Mouse (Mus musculus): ENCODE measurements around the gene Rasgef1b. TPM values are rescaled to one million over a fixed set of nuclear protein-coding genes. Genes with fewer than 3 reads are reported as not detected.

The Rasgef1b gene
- polyA plus RNA-seq, 2 experiments = 4.3 to 9.2 TPM

DNA sequence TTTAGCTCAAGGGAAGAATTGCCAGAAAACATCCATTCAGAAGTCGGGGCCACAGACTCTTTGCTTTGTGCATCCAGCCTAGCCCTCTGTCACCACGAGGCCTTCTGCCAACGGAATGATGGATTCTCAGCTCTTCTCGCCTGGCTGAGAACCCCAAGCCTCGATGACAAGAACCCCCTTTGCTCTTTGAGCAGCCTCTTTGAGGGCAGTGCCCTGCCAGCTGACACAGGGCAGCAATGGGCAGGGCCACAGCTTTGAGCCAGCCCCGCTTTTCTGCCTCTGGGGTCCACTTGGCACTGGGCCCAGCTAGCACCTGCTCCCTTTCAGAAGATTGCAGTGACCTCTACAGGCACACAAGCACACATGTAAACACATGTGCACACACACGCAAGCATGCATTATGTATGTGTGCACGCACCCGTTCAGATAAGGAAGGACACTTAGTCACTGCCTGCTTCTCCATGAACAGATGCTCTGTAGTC, 224.5 kb downstream of the Rasgef1b start:
- WGBS = 74% methylated on average over 9 of the region's 9 CpGs
- Histone ChIP-seq H3K4me2 (replicated peaks; ENCODE audit: low read depth, low read length, severe bottlenecking) (no peak overlapping the region), H3K9ac (ENCODE audit: low read depth, low read length, severe bottlenecking) (no peak overlapping the region), H3K36me3 (ENCODE audit: control insufficient read depth, insufficient read depth, low read length) (no peaks in the 10 kb centered on the region), H3K27me3 (ENCODE audit: control insufficient read depth, insufficient read depth, low read length) (no peaks in the 10 kb centered on the region), H3K4me1 (ENCODE audit: control insufficient read depth, insufficient read depth, low read length) (no peaks in the 10 kb centered on the region), H3K9me3 (ENCODE audit: control insufficient read depth, low read length) (no peaks in the 10 kb centered on the region), H3K27ac (replicated peaks; ENCODE audit: low read depth, low read length) (no peak overlapping the region), H3K4me3 (replicated peaks; ENCODE audit: low read length) (no peak overlapping the region)
- TF ChIP-seq POLR2A (IDR thresholded peaks at IDR 0.05; ENCODE audit: borderline replicate concordance, extremely low read depth, insufficient read depth, insufficient read length) = no peak
- DNase-seq (ENCODE audit: low spot score) (no peak), ATAC-seq (ENCODE audit: low FRiP score, low read depth) (peak; percentile 15; the same call in 1 of the 2 replicates)

DNA sequence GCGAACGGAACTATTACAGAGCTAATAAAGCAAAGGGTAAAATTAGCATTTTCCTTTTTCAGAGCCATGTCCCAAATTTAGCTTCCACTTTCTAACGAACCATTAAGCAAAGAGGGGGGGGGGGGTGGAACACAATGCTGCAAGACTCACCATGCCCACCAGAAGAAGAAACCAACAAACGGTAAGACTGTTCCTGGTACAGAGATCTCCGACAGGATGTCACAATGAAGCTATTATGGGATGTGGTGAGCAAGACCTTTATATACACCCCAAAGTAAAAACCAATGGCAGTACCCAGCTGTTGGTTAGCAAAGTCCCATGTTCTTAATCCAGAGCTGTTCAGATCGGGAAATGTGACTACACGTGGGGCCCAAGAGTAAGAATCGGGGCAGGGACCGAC, 226.2 kb downstream of the Rasgef1b start:
- TF ChIP-seq POLR2A (IDR thresholded peaks at IDR 0.05; ENCODE audit: borderline replicate concordance, extremely low read depth, insufficient read depth, insufficient read length) = no peak
- WGBS = 81% methylated on average over 9 of the region's 9 CpGs

DNA sequence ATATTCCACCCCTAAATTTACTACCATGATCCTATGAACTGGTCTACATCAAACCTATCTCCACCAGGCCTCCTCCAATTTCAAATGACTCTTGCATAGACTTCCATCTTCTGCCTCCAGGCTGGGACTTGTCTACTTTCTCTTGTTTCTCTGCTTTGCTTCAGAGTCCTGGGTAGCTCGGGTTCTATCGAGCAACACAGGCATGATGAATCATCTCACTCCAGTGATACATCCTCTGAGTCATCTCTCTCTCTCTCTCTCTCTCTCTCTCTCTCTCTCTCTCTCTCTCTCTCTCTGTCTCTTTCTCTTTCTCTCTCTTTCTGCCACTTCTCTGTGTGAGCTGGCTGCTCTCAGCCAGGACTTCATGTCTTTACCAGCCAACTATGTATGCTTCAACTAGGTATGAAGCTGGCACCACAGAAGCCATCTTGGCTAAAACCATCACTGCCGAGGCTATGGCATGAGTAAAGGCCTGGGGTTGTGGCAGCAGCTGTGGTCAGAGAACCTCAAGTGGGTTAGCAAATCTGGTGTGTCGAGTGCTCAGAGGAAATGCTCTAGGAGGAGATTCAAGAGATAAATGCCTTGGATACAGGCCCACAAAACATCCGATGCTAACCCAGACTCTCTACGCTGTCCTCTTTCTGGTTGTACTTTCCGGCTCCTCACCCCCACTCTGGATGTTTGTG, 229.3 kb downstream of the Rasgef1b start:
- Histone ChIP-seq H3K36me3 (ENCODE audit: control insufficient read depth, insufficient read depth, low read length) (no peaks in the 10 kb centered on the region), H3K9ac (ENCODE audit: low read depth, low read length, severe bottlenecking) (no peak overlapping the region), H3K4me2 (replicated peaks; ENCODE audit: low read depth, low read length, severe bottlenecking) (no peak overlapping the region), H3K27ac (replicated peaks; ENCODE audit: low read depth, low read length) (no peak overlapping the region), H3K9me3 (ENCODE audit: control insufficient read depth, low read length) (no peaks in the 10 kb centered on the region), H3K4me1 (ENCODE audit: control insufficient read depth, insufficient read depth, low read length) (0 out of 2 replicates have a peak, but pooled peaks cover 7% of the 10 kb centered on the region), H3K4me3 (replicated peaks; ENCODE audit: low read length) (no peak overlapping the region), H3K27me3 (ENCODE audit: control insufficient read depth, insufficient read depth, low read length) (no peaks in the 10 kb centered on the region)
- DNase-seq (ENCODE audit: low spot score) = no peak
- no peak for ATAC-seq (ENCODE audit: low FRiP score, low read depth)
- 76% methylated on average over 7 of the region's 7 CpGs for WGBS
- no peak for TF ChIP-seq POLR2A (IDR thresholded peaks at IDR 0.05; ENCODE audit: borderline replicate concordance, extremely low read depth, insufficient read depth, insufficient read length)

More for the DNA sequence above, 226.2 kb downstream of the Rasgef1b start:
- Histone ChIP-seq H3K4me1 (ENCODE audit: control insufficient read depth, insufficient read depth, low read length) (no peaks in the 10 kb centered on the region), H3K9ac (ENCODE audit: low read depth, low read length, severe bottlenecking) (no peak overlapping the region), H3K27ac (replicated peaks; ENCODE audit: low read depth, low read length) (no peak overlapping the region), H3K27me3 (ENCODE audit: control insufficient read depth, insufficient read depth, low read length) (no peaks in the 10 kb centered on the region), H3K36me3 (ENCODE audit: control insufficient read depth, insufficient read depth, low read length) (no peaks in the 10 kb centered on the region), H3K4me3 (replicated peaks; ENCODE audit: low read length) (no peak overlapping the region), H3K9me3 (ENCODE audit: control insufficient read depth, low read length) (no peaks in the 10 kb centered on the region), H3K4me2 (replicated peaks; ENCODE audit: low read depth, low read length, severe bottlenecking) (no peak overlapping the region)
- DNase-seq (ENCODE audit: low spot score) (no peak), ATAC-seq (ENCODE audit: low FRiP score, low read depth) (no peak)

DNA sequence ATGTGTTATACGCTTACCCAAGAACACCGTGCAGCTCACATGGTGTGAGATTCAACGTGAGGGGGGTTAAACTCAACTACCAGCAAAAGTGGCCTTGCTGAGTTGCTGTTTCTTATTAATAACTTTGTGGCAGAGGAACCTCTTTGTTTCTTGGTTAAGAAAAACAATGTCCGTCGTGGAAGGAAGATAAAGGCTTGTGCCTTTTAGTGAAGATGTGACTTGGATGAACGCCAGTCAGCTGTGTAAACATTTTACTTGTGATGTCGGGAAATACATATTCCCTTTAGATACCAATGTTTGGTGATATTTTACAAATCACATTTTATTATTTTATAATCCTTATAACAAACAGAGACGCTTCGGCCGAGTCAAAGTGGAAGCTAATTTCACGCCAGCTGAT, 231.0 kb downstream of the Rasgef1b start:
- no peak overlapping the region for H3K4me2 ChIP-seq (replicated peaks; ENCODE audit: low read depth, low read length, severe bottlenecking)
- H3K9me3 ChIP-seq (ENCODE audit: control insufficient read depth, low read length) = no peaks in the 10 kb centered on the region
- no peaks in the 10 kb centered on the region for H3K27me3 ChIP-seq (ENCODE audit: control insufficient read depth, insufficient read depth, low read length)
- no peak overlapping the region for H3K9ac ChIP-seq (ENCODE audit: low read depth, low read length, severe bottlenecking)
- H3K27ac ChIP-seq (replicated peaks; ENCODE audit: low read depth, low read length) = no peak overlapping the region
- H3K4me3 ChIP-seq (replicated peaks; ENCODE audit: low read length) = no peak overlapping the region
- TF ChIP-seq POLR2A (IDR thresholded peaks at IDR 0.05; ENCODE audit: borderline replicate concordance, extremely low read depth, insufficient read depth, insufficient read length) = no peak
- DNase-seq (ENCODE audit: low spot score) (no peak), ATAC-seq (ENCODE audit: low FRiP score, low read depth) (no peak)
- H3K36me3 ChIP-seq (ENCODE audit: control insufficient read depth, insufficient read depth, low read length) = no peaks in the 10 kb centered on the region
- H3K4me1 ChIP-seq (ENCODE audit: control insufficient read depth, insufficient read depth, low read length) = 0 out of 2 replicates have a peak, but pooled peaks cover 7% of the 10 kb centered on the region
- 79% methylated on average over 11 of the region's 11 CpGs for WGBS

DNA sequence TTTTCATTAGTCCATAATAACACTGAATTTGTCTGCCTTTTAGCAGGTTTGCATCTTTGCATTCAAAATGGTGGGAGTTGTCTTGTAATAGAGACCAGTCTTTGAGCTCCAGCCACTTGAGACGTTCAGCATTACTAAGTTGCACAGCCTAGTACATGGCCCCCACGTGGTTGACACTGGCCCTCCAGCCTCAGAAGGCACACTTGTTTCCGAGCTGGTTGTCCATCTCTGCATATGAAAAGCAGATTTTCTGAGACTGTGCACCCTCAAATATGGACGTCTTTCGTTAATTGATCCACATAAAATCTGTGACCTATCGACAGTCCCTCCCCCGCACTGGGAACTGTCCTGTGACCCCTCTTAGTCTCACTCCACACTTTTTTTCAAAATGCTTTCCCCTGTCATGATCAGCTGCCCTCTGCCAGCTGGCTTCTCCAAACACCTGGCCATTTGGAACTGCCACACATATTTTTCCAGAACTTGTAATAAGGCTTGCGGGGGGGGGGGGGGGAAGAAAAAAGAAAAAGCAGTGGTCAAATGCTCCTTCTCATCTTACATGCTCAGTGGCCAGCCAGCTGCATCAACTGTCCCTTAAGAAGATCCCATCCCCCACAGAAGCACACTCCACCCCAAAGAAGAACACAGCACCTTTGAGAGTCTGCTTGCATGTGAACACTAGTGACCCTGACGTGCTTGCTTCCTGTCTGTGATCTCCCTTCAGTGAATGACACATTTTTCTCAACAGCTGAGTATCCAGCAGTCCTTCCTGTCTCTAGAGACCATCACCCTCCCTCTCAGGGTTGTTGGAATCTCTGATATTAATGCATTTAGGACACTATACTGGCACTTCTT, 231.7 kb downstream of the Rasgef1b start:
- 52% methylated on average over 8 of the region's 9 CpGs for WGBS
- H3K36me3 ChIP-seq (ENCODE audit: control insufficient read depth, insufficient read depth, low read length) = no peaks in the 10 kb centered on the region
- ATAC-seq (ENCODE audit: low FRiP score, low read depth) = peak; percentile 80
- H3K4me2 ChIP-seq (replicated peaks; ENCODE audit: low read depth, low read length, severe bottlenecking) = no peak overlapping the region
- H3K9me3 ChIP-seq (ENCODE audit: control insufficient read depth, low read length) = no peaks in the 10 kb centered on the region
- no peak for TF ChIP-seq POLR2A (IDR thresholded peaks at IDR 0.05; ENCODE audit: borderline replicate concordance, extremely low read depth, insufficient read depth, insufficient read length)
- H3K27me3 ChIP-seq (ENCODE audit: control insufficient read depth, insufficient read depth, low read length) = no peaks in the 10 kb centered on the region
- no peak overlapping the region for H3K4me3 ChIP-seq (replicated peaks; ENCODE audit: low read length)
- H3K27ac ChIP-seq (replicated peaks; ENCODE audit: low read depth, low read length) = no peak overlapping the region
- H3K9ac ChIP-seq (ENCODE audit: low read depth, low read length, severe bottlenecking) = no peak overlapping the region
- DNase-seq (ENCODE audit: low spot score) = no peak
- H3K4me1 ChIP-seq (ENCODE audit: control insufficient read depth, insufficient read depth, low read length) = 0 out of 2 replicates have a peak, but pooled peaks cover 7% of the 10 kb centered on the region
